ENCODE assay signal across 8 mouse cellular contexts in the genomic region with DNA sequence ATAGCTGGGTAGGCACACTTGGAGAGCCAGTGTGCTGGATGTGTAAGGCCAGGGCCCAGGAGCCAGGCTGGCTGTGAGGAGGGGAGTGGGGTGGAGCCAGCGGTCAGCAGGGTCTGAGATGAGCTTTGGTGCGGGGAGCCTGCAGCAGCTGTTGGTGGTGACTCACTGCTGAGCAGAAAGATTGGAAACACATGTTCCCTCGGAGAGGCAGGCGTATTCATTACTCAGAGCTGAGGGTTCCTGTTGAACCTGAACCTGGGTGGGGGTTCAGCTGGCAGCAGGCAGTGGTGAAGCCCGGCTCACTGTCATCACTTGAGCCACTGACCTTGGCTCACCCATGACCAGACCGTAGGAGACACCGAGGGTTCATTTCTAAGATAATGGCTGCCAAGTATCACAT. TPM values are rescaled to one million over a fixed set of nuclear protein-coding genes. Genes with fewer than 3 reads are reported as not detected.
DNase-seq lines count a peak whose midpoint lies in the region; ATAC-seq and TF ChIP-seq lines count a peak whose summit lies in the region.

No protein-coding gene starts in this region.

- DNase-seq in kidney, postnatal 0 days (ENCODE audit: low spot score) = peak; percentile 87
- DNase-seq in kidney, adult 8-10 months = no peak
- peak; percentile 58 for DNase-seq in adrenal gland, postnatal 14 days
- DNase-seq in gastrocnemius, postnatal 36 days = peak; percentile 61 to 70
- DNase-seq in limb, embryonic 14.5 days (ENCODE audit: low spot score) = peak; percentile 86
- DNase-seq in T-cell, adult 2 months (ENCODE audit: low spot score) = no peak
- DNase-seq in left cerebral cortex, adult 2 months (ENCODE audit: extremely low spot score in 1 of 2, low spot score in 2 of 2) = no peak
- no peak for DNase-seq in left cerebral cortex, postnatal 14 days (ENCODE audit: low spot score in 2 of 2)

- no peak overlapping the region for H3K4me2 ChIP-seq in kidney, postnatal 0 days (ENCODE audit: low read length)
- H3K4me2 ChIP-seq in limb, embryonic 14.5 days (replicated peaks; ENCODE audit: low read depth, low read length, severe bottlenecking) = 0 out of 2 replicates have a peak overlapping the region, but pooled peaks have one; percentile 1

- TF ChIP-seq POLR2A in limb, embryonic 14.5 days (IDR thresholded peaks at IDR 0.05; ENCODE audit: borderline replicate concordance, extremely low read depth, insufficient read depth, insufficient read length) = no peak

- peak overlapping the region; percentile 47; the same call in 1 of the 2 replicates for H3K27ac ChIP-seq in kidney, postnatal 0 days
- H3K27ac ChIP-seq in limb, embryonic 14.5 days (replicated peaks; ENCODE audit: low read depth, low read length) = peak overlapping the region; percentile 85
- no peak overlapping the region for H3K27ac ChIP-seq in left cerebral cortex, adult 2 months

- TF ChIP-seq CTCF in kidney, postnatal 0 days (IDR thresholded peaks at IDR 0.05; ENCODE audit: low read depth) = no peak
- no peak for TF ChIP-seq CTCF in left cerebral cortex, adult 2 months (IDR thresholded peaks at IDR 0.05)

- intact Hi-C loops in gastrocnemius, postnatal 36 days (cut with DNase I) = no loop called here
- intact Hi-C loops in left cerebral cortex, adult 2 months (cut with DNase I) = no loop called here
- intact Hi-C loops in left cerebral cortex, postnatal 14 days (cut with DNase I) = no loop called here

- peaks cover 26% of the 10 kb centered on the region for H3K4me1 ChIP-seq in kidney, postnatal 0 days (replicated peaks; ENCODE audit: insufficient read depth, low read length)
- peaks cover 52% of the 10 kb centered on the region for H3K4me1 ChIP-seq in limb, embryonic 14.5 days (ENCODE audit: control insufficient read depth, insufficient read depth, low read length)

- H3K27me3 ChIP-seq in kidney, postnatal 0 days (ENCODE audit: insufficient read depth, low read length) = no peaks in the 10 kb centered on the region
- no peaks in the 10 kb centered on the region for H3K27me3 ChIP-seq in limb, embryonic 14.5 days (ENCODE audit: control insufficient read depth, insufficient read depth, low read length)

- no peak overlapping the region for H3K9ac ChIP-seq in kidney, postnatal 0 days (ENCODE audit: low read depth, low read length)
- H3K9ac ChIP-seq in limb, embryonic 14.5 days (ENCODE audit: low read depth, low read length, severe bottlenecking) = no peak overlapping the region

- no peaks in the 10 kb centered on the region for H3K9me3 ChIP-seq in kidney, postnatal 0 days (replicated peaks; ENCODE audit: low read length)
- H3K9me3 ChIP-seq in limb, embryonic 14.5 days (ENCODE audit: control insufficient read depth, low read length) = no peaks in the 10 kb centered on the region

- no peak overlapping the region for H3K4me3 ChIP-seq in kidney, postnatal 0 days (replicated peaks; ENCODE audit: low read depth, low read length)
- no peak overlapping the region for H3K4me3 ChIP-seq in limb, embryonic 14.5 days (replicated peaks; ENCODE audit: low read length)
- H3K4me3 ChIP-seq in left cerebral cortex, adult 2 months = no peak overlapping the region

- no peaks in the 10 kb centered on the region for H3K36me3 ChIP-seq in kidney, postnatal 0 days (ENCODE audit: insufficient read depth, low read length)
- H3K36me3 ChIP-seq in limb, embryonic 14.5 days (ENCODE audit: control insufficient read depth, insufficient read depth, low read length) = no peaks in the 10 kb centered on the region

- WGBS in kidney, postnatal 0 days = 37% methylated on average over 7 of the region's 7 CpGs
- WGBS in limb, embryonic 14.5 days = 29% methylated on average over 7 of the region's 7 CpGs

- ATAC-seq in kidney, postnatal 0 days (replicated peaks; ENCODE audit: low FRiP score, low read depth) = peak; percentile 23
- ATAC-seq in limb, embryonic 14.5 days (ENCODE audit: low FRiP score, low read depth) = peak; percentile 83

RNA-seq across cellular contexts. Expression of a gene that starts 9.6 kb away (rescaled TPM):
- polyA plus RNA-seq in kidney, postnatal 0 days (2015; fragmentation: Nextera tagmentation; extraction: Ambion mirVana) = 81.0 and 88.4 TPM in 2 replicates
- total RNA-seq in adrenal gland, postnatal 14 days (2021) = 78.9 and 94.3 TPM in 2 replicates
- 10 to 100 TPM; 73.9 to 92.0 TPM for total RNA-seq in gastrocnemius, postnatal 36 days (2021)
- polyA plus RNA-seq in limb, embryonic 14.5 days (2012; rRNA removed) = 175 and 202 TPM in 2 replicates
- polyA plus RNA-seq in limb, embryonic 14.5 days (2014; fragmentation: Nextera tagmentation; extraction: Ambion mirVana) = 202 and 223 TPM in 2 replicates
- total RNA-seq in left cerebral cortex, adult 2 months (2021) = 100 to 1,000 TPM; 221 to 255 TPM
- total RNA-seq in left cerebral cortex, postnatal 14 days (2021) = 100 to 1,000 TPM; 287 to 330 TPM

RNA-seq across cellular contexts. Expression of a gene that starts 22.9 kb away (rescaled TPM):
- polyA plus RNA-seq in kidney, postnatal 0 days (2015; fragmentation: Nextera tagmentation; extraction: Ambion mirVana) = 0.46 and 0.54 TPM in 2 replicates
- total RNA-seq in adrenal gland, postnatal 14 days (2021) = 0.67 and 1.7 TPM in 2 replicates
- 1 to 10 TPM; 1.2 to 1.3 TPM for total RNA-seq in gastrocnemius, postnatal 36 days (2021)
- 0.69 and 0.85 TPM in 2 replicates for polyA plus RNA-seq in limb, embryonic 14.5 days (2012; rRNA removed)
- 1.3 and 1.6 TPM in 2 replicates for polyA plus RNA-seq in limb, embryonic 14.5 days (2014; fragmentation: Nextera tagmentation; extraction: Ambion mirVana)
- total RNA-seq in left cerebral cortex, adult 2 months (2021) = 1 to 10 TPM; 1.5 to 1.8 TPM
- total RNA-seq in left cerebral cortex, postnatal 14 days (2021) = 1 to 10 TPM; 1.2 to 1.3 TPM

RNA-seq across cellular contexts. Expression of a gene that starts 36.7 kb away (rescaled TPM):
- polyA plus RNA-seq in kidney, postnatal 0 days (2015; fragmentation: Nextera tagmentation; extraction: Ambion mirVana) = 68.8 and 80.3 TPM in 2 replicates
- 51.1 and 59.7 TPM in 2 replicates for total RNA-seq in adrenal gland, postnatal 14 days (2021)
- total RNA-seq in gastrocnemius, postnatal 36 days (2021) = 10 to 100 TPM; 13.0 to 19.2 TPM
- 13.7 and 19.7 TPM in 2 replicates for polyA plus RNA-seq in limb, embryonic 14.5 days (2012; rRNA removed)
- polyA plus RNA-seq in limb, embryonic 14.5 days (2014; fragmentation: Nextera tagmentation; extraction: Ambion mirVana) = 8.2 and 8.7 TPM in 2 replicates
- total RNA-seq in left cerebral cortex, adult 2 months (2021) = 10 to 100 TPM; 17.1 to 20.0 TPM
- 10 to 100 TPM; 12.3 to 14.1 TPM for total RNA-seq in left cerebral cortex, postnatal 14 days (2021)

RNA-seq across cellular contexts. Expression of a gene that starts 53.7 kb away (rescaled TPM):
- polyA plus RNA-seq in kidney, postnatal 0 days (2015; fragmentation: Nextera tagmentation; extraction: Ambion mirVana) = 25.7 and 25.8 TPM in 2 replicates
- 25.3 and 28.4 TPM in 2 replicates for total RNA-seq in adrenal gland, postnatal 14 days (2021)
- total RNA-seq in gastrocnemius, postnatal 36 days (2021) = 1 to 10 TPM; 9.4 to 9.7 TPM
- 47.7 and 61.8 TPM in 2 replicates for polyA plus RNA-seq in limb, embryonic 14.5 days (2012; rRNA removed)
- 29.3 and 35.3 TPM in 2 replicates for polyA plus RNA-seq in limb, embryonic 14.5 days (2014; fragmentation: Nextera tagmentation; extraction: Ambion mirVana)
- total RNA-seq in left cerebral cortex, adult 2 months (2021) = 10 to 100 TPM; 37.9 to 41.0 TPM
- 10 to 100 TPM; 38.2 to 40.0 TPM for total RNA-seq in left cerebral cortex, postnatal 14 days (2021)

Comparison
In these comparisons a context has a peak if more than half of its experiments do, and no peak if none do; other contexts are left out.
1. DNase-seq: peak in kidney, postnatal 0 days (single experiment), adrenal gland, postnatal 14 days (single experiment), gastrocnemius, postnatal 36 days (2 of 2) and limb, embryonic 14.5 days (single experiment); none in kidney, adult 8-10 months (0 of 2), T-cell, adult 2 months (single experiment), left cerebral cortex, adult 2 months (0 of 2) and left cerebral cortex, postnatal 14 days (0 of 2).